In genomic region chr11:107548204-107548975, GRCm38 (mm10) we compare ENCODE assay signal across 8 mouse cellular contexts. TPM values are rescaled to one million over a fixed set of nuclear protein-coding genes. Genes with fewer than 3 reads are reported as not detected.
DNase-seq lines count a peak whose midpoint lies in the region; ATAC-seq lines count a peak whose summit lies in the region.

No protein-coding gene starts in this region.

- peak overlapping the region; percentile 87 for H3K4me3 ChIP-seq in heart, embryonic 15.5 days
- H3K4me3 ChIP-seq in midbrain, embryonic 14.5 days (replicated peaks; ENCODE audit: low read depth, low read length), result peak overlapping the region; percentile 75

- H3K27ac ChIP-seq in heart, embryonic 15.5 days, result peak overlapping the region; percentile 79
- peak overlapping the region; percentile 76 for H3K27ac ChIP-seq in midbrain, embryonic 14.5 days (replicated peaks; ENCODE audit: low read depth, low read length)

- peaks cover 23% of the 10 kb centered on the region for H3K4me1 ChIP-seq in heart, embryonic 15.5 days (replicated peaks)
- H3K4me1 ChIP-seq in midbrain, embryonic 14.5 days (ENCODE audit: control insufficient read depth, insufficient read depth, low read length), result peaks cover 6% of the 10 kb centered on the region; the same call in 1 of the 2 replicates

- H3K27me3 ChIP-seq in heart, embryonic 15.5 days, result peaks cover 9% of the 10 kb centered on the region
- H3K27me3 ChIP-seq in midbrain, embryonic 14.5 days (ENCODE audit: control insufficient read depth, insufficient read depth, low read length), result peaks cover 4% of the 10 kb centered on the region; the same call in 1 of the 2 replicates

- H3K9ac ChIP-seq in heart, embryonic 15.5 days, result peak overlapping the region; percentile 82
- H3K9ac ChIP-seq in midbrain, embryonic 14.5 days (replicated peaks; ENCODE audit: low read length), result peak overlapping the region; percentile 89

- no peaks in the 10 kb centered on the region for H3K9me3 ChIP-seq in heart, embryonic 15.5 days (replicated peaks)
- no peaks in the 10 kb centered on the region for H3K9me3 ChIP-seq in midbrain, embryonic 14.5 days (ENCODE audit: control insufficient read depth, low read length)

- peaks cover 18% of the 10 kb centered on the region for H3K36me3 ChIP-seq in heart, embryonic 15.5 days
- H3K36me3 ChIP-seq in midbrain, embryonic 14.5 days (ENCODE audit: control insufficient read depth, insufficient read depth, low read length), result peaks cover 14% of the 10 kb centered on the region

- ATAC-seq in CD4-positive, CD25-positive, alpha-beta regulatory T cell, adult 4 months, result no peak
- ATAC-seq in heart, embryonic 15.5 days (replicated peaks; ENCODE audit: insufficient number of reproducible peaks, insufficient read depth, low FRiP score, low read depth), result peak; percentile 48
- ATAC-seq in midbrain, embryonic 14.5 days (ENCODE audit: low FRiP score, low TSS enrichment), result no peak; the same call in 1 of the 2 replicates

- WGBS in heart, embryonic 15.5 days, result 1% methylated on average over 39 of the region's 39 CpGs
- WGBS in midbrain, embryonic 14.5 days, result 6% methylated on average over 36 of the region's 39 CpGs

- H3K4me2 ChIP-seq in heart, embryonic 15.5 days, result peak overlapping the region; percentile 100
- peak overlapping the region; percentile 100 for H3K4me2 ChIP-seq in midbrain, embryonic 14.5 days (ENCODE audit: low read length)

- peak; percentile 42 for DNase-seq in CD4-positive, CD25-positive, alpha-beta regulatory T cell, adult 2 months (ENCODE audit: low read depth, low spot score)
- peak; percentile 25 for DNase-seq in urinary bladder, adult 2 months (ENCODE audit: low spot score)
- no peak for DNase-seq in urinary bladder, postnatal 14 days (ENCODE audit: low spot score)
- DNase-seq in kidney, postnatal 4 days, result peak; percentile 32 to 54
- peak; percentile 42 for DNase-seq in midbrain, embryonic 14.5 days
- peak; percentile 43 to 49 for DNase-seq in thymus, postnatal 10 days (ENCODE audit: low spot score in 2 of 2)

RNA-seq across cellular contexts. Expression of gene Helz, which starts 0.7 kb away (rescaled TPM):
- 10 to 100 TPM; 27.8 to 35.7 TPM for polyA plus RNA-seq in CD4-positive, CD25-positive, alpha-beta regulatory T cell, adult 4 months (2017; shearing (Covaris generic))
- 7.5 and 10.4 TPM in 2 replicates for polyA plus RNA-seq in urinary bladder, adult 2 months (2012; rRNA removed)
- polyA plus RNA-seq in heart, embryonic 15.5 days (2015; fragmentation: Nextera tagmentation; extraction: Ambion mirVana), result 11.7 and 16.2 TPM in 2 replicates
- 17.8 and 23.4 TPM in 2 replicates for polyA plus RNA-seq in midbrain, embryonic 14.5 days (2014; fragmentation: Nextera tagmentation; extraction: Ambion mirVana)
